Mouse (Mus musculus): ENCODE measurements around the gene Gsn.

- TF ChIP-seq CTCF (IDR thresholded peaks at IDR 0.05; ENCODE audit: low read depth) (no peak), EP300 (IDR thresholded peaks at IDR 0.05; ENCODE audit: low read depth) (no peak)
Measured at GRCm38 (mm10) chr2:35269716-35270260, 13.6 kb downstream of the Gsn start.

Measured in heart, postnatal 0 days (tissue).